Mouse (Mus musculus): Measurements from ENCODE around the gene Zbtb16. TPM values are rescaled to one million over a fixed set of nuclear protein-coding genes. Genes with fewer than 3 reads are reported as not detected.

The Zbtb16 gene
- polyA plus RNA-seq, 1 experiment, result 4.1 TPM

GRCm38 (mm10) chr9:48712985-48713765 is 122.8 kb downstream of the Zbtb16 start:
- no peak for DNase-seq
- no peak overlapping the region for H3K4me3 ChIP-seq (ENCODE audit: control insufficient read depth, insufficient read depth, low read length)
- no peaks in the 10 kb centered on the region for H3K36me3 ChIP-seq (ENCODE audit: control insufficient read depth, insufficient read depth, low read length)
- TF ChIP-seq POLR2A (IDR thresholded peaks at IDR 0.05; ENCODE audit: control insufficient read depth, extremely low read depth, insufficient read depth, low read length, poor library complexity) (no peak), CTCF (IDR thresholded peaks at IDR 0.05; ENCODE audit: borderline replicate concordance, control insufficient read depth, extremely low read depth, insufficient read depth, low read length, poor library complexity) (no peak)
- 53% methylated on average over 13 of the region's 13 CpGs for WGBS
- H3K27ac ChIP-seq (ENCODE audit: control insufficient read depth, insufficient read depth, low read length), result no peak overlapping the region
- no peaks in the 10 kb centered on the region for H3K27me3 ChIP-seq (ENCODE audit: control insufficient read depth, insufficient read depth, low read length)
- peaks cover 20% of the 10 kb centered on the region for H3K4me1 ChIP-seq (replicated peaks; ENCODE audit: control insufficient read depth, insufficient read depth, low read length)

GRCm38 (mm10) chr9:48711826-48712225 is 124.2 kb downstream of the Zbtb16 start:
- Histone ChIP-seq H3K27me3 (ENCODE audit: control insufficient read depth, insufficient read depth, low read length) (no peaks in the 10 kb centered on the region), H3K4me3 (ENCODE audit: control insufficient read depth, insufficient read depth, low read length) (no peak overlapping the region), H3K4me1 (replicated peaks; ENCODE audit: control insufficient read depth, insufficient read depth, low read length) (peaks cover 20% of the 10 kb centered on the region), H3K36me3 (ENCODE audit: control insufficient read depth, insufficient read depth, low read length) (no peaks in the 10 kb centered on the region), H3K27ac (ENCODE audit: control insufficient read depth, insufficient read depth, low read length) (peak overlapping the region; percentile 21; the same call in 1 of the 2 replicates)
- TF ChIP-seq POLR2A (IDR thresholded peaks at IDR 0.05; ENCODE audit: control insufficient read depth, extremely low read depth, insufficient read depth, low read length, poor library complexity), result no peak
- no peak for TF ChIP-seq CTCF (IDR thresholded peaks at IDR 0.05; ENCODE audit: borderline replicate concordance, control insufficient read depth, extremely low read depth, insufficient read depth, low read length, poor library complexity)
- 9% methylated on average over 5 of the region's 5 CpGs for WGBS
- peak; percentile 13 for DNase-seq

GRCm38 (mm10) chr9:48711296-48711781 is 124.7 kb downstream of the Zbtb16 start:
- H3K4me3 ChIP-seq (ENCODE audit: control insufficient read depth, insufficient read depth, low read length), result no peak overlapping the region
- peaks cover 20% of the 10 kb centered on the region for H3K4me1 ChIP-seq (replicated peaks; ENCODE audit: control insufficient read depth, insufficient read depth, low read length)
- WGBS, result 83% methylated on average over 9 of the region's 9 CpGs
- TF ChIP-seq POLR2A (IDR thresholded peaks at IDR 0.05; ENCODE audit: control insufficient read depth, extremely low read depth, insufficient read depth, low read length, poor library complexity), result no peak
- TF ChIP-seq CTCF (IDR thresholded peaks at IDR 0.05; ENCODE audit: borderline replicate concordance, control insufficient read depth, extremely low read depth, insufficient read depth, low read length, poor library complexity), result no peak
- H3K36me3 ChIP-seq (ENCODE audit: control insufficient read depth, insufficient read depth, low read length), result no peaks in the 10 kb centered on the region
- peak overlapping the region; percentile 21; the same call in 1 of the 2 replicates for H3K27ac ChIP-seq (ENCODE audit: control insufficient read depth, insufficient read depth, low read length)
- H3K27me3 ChIP-seq (ENCODE audit: control insufficient read depth, insufficient read depth, low read length), result no peaks in the 10 kb centered on the region
- DNase-seq, result no peak

- no peaks in the 10 kb centered on the region for H3K36me3 ChIP-seq (ENCODE audit: control insufficient read depth, insufficient read depth, low read length)
- H3K4me1 ChIP-seq (replicated peaks; ENCODE audit: control insufficient read depth, insufficient read depth, low read length), result peaks cover 20% of the 10 kb centered on the region
- TF ChIP-seq CTCF (IDR thresholded peaks at IDR 0.05; ENCODE audit: borderline replicate concordance, control insufficient read depth, extremely low read depth, insufficient read depth, low read length, poor library complexity) (no peak), POLR2A (IDR thresholded peaks at IDR 0.05; ENCODE audit: control insufficient read depth, extremely low read depth, insufficient read depth, low read length, poor library complexity) (no peak)
- no peak for DNase-seq
- WGBS, result 86% methylated on average over 17 of the region's 17 CpGs
- H3K27me3 ChIP-seq (ENCODE audit: control insufficient read depth, insufficient read depth, low read length), result no peaks in the 10 kb centered on the region
- H3K27ac ChIP-seq (ENCODE audit: control insufficient read depth, insufficient read depth, low read length), result no peak overlapping the region
- no peak overlapping the region for H3K4me3 ChIP-seq (ENCODE audit: control insufficient read depth, insufficient read depth, low read length)
These were observed 125.4 kb downstream of the Zbtb16 start for GRCm38 (mm10) chr9:48710355-48711295.

- Histone ChIP-seq H3K4me3 (ENCODE audit: control insufficient read depth, insufficient read depth, low read length) (no peak overlapping the region), H3K27me3 (ENCODE audit: control insufficient read depth, insufficient read depth, low read length) (no peaks in the 10 kb centered on the region), H3K36me3 (ENCODE audit: control insufficient read depth, insufficient read depth, low read length) (no peaks in the 10 kb centered on the region), H3K4me1 (replicated peaks; ENCODE audit: control insufficient read depth, insufficient read depth, low read length) (peaks cover 12% of the 10 kb centered on the region), H3K27ac (ENCODE audit: control insufficient read depth, insufficient read depth, low read length) (no peak overlapping the region)
- 59% methylated on average over 6 of the region's 6 CpGs for WGBS
- no peak for TF ChIP-seq POLR2A (IDR thresholded peaks at IDR 0.05; ENCODE audit: control insufficient read depth, extremely low read depth, insufficient read depth, low read length, poor library complexity)
- no peak for TF ChIP-seq CTCF (IDR thresholded peaks at IDR 0.05; ENCODE audit: borderline replicate concordance, control insufficient read depth, extremely low read depth, insufficient read depth, low read length, poor library complexity)
- DNase-seq, result no peak
These were observed 128.2 kb downstream of the Zbtb16 start for GRCm38 (mm10) chr9:48707824-48708229.

GRCm38 (mm10) chr9:48707134-48707823 is 128.7 kb downstream of the Zbtb16 start:
- Histone ChIP-seq H3K4me1 (replicated peaks; ENCODE audit: control insufficient read depth, insufficient read depth, low read length) (peaks cover 7% of the 10 kb centered on the region), H3K27ac (ENCODE audit: control insufficient read depth, insufficient read depth, low read length) (no peak overlapping the region), H3K4me3 (ENCODE audit: control insufficient read depth, insufficient read depth, low read length) (no peak overlapping the region), H3K27me3 (ENCODE audit: control insufficient read depth, insufficient read depth, low read length) (no peaks in the 10 kb centered on the region), H3K36me3 (ENCODE audit: control insufficient read depth, insufficient read depth, low read length) (no peaks in the 10 kb centered on the region)
- no peak for DNase-seq
- WGBS, result 59% methylated on average over 14 of the region's 14 CpGs
- TF ChIP-seq CTCF (IDR thresholded peaks at IDR 0.05; ENCODE audit: borderline replicate concordance, control insufficient read depth, extremely low read depth, insufficient read depth, low read length, poor library complexity) (no peak), POLR2A (IDR thresholded peaks at IDR 0.05; ENCODE audit: control insufficient read depth, extremely low read depth, insufficient read depth, low read length, poor library complexity) (no peak)

Data from thymus, adult 2 months (tissue).